Mouse (Mus musculus) CH12.LX (cell line): ENCODE data around the gene Lin7b.

ENCODE experiments used
- CHD2 ChIP-seq: IDR thresholded peaks from 2 replicates; pipeline ENCODE4 v1.6.1; 2011; ENCODE audit warnings: low read length, improper control_type of control experiment
- CTCF ChIP-seq, 2 experiments: IDR thresholded peaks in 1 of 2; conservative IDR thresholded peaks in 1 of 2; 2 replicates each; pipeline ENCODE4 v1.5.1; 2011 to 2012; ENCODE audit warnings: low read depth in 2 of 2, low read length in 2 of 2, improper control_type of control experiment in 1 of 2, inconsistent platforms in 1 of 2, mild to moderate bottlenecking in 1 of 2, moderate library complexity in 1 of 2
- HCFC1 ChIP-seq: IDR thresholded peaks from 2 replicates; pipeline ENCODE4 v1.6.1; 2012; ENCODE audit warnings: low read depth, mild to moderate bottlenecking, inconsistent platforms, low read length, improper control_type of control experiment
- KAT2A ChIP-seq: IDR thresholded peaks from 2 replicates; pipeline ENCODE4 v1.6.1; 2012; ENCODE audit warnings: low read length, improper control_type of control experiment, inconsistent platforms; ENCODE audit not compliant: insufficient replicate concordance
- MXI1 ChIP-seq: IDR thresholded peaks from 2 replicates; pipeline ENCODE4 v1.6.1; 2011; ENCODE audit warnings: mild to moderate bottlenecking, low read depth, low read length, improper control_type of control experiment
- POLR2A ChIP-seq: IDR thresholded peaks from 2 replicates; pipeline ENCODE4 v1.6.1; 2011; ENCODE audit warnings: low read depth, mild to moderate bottlenecking, improper control_type of control experiment, low read length
- POLR2AphosphoS2 ChIP-seq: IDR thresholded peaks from 2 replicates; pipeline ENCODE4 v1.6.1; 2011; ENCODE audit warnings: low read depth, low read length, improper control_type of control experiment
- RCOR1 ChIP-seq: conservative IDR thresholded peaks from 2 replicates; pipeline ENCODE4 v1.6.1; 2012; ENCODE audit warnings: low read depth, mild to moderate bottlenecking, inconsistent platforms, low read length, improper control_type of control experiment
- TCF12 ChIP-seq: IDR thresholded peaks from 2 replicates; pipeline ENCODE4 v1.6.1; 2014; ENCODE audit warnings: low read depth, mild to moderate bottlenecking, inconsistent platforms, low read length, improper control_type of control experiment

- TF ChIP-seq POLR2AphosphoS2, result no peak
- TF ChIP-seq CHD2, result no peak
- no peak for TF ChIP-seq CTCF (conservative IDR thresholded peaks at IDR 0.05 in 1 of 2, IDR thresholded peaks at IDR 0.05 in 1 of 2; ENCODE audit: low read depth in 2 of 2, low read length in 2 of 2)
- peak; percentile 86 for TF ChIP-seq POLR2A
- TF ChIP-seq TCF12, result 0 out of 2 replicates have a peak, but pooled peaks have one; percentile 34
- TF ChIP-seq MXI1, result peak; percentile 17; the same call in 1 of the 2 replicates
- no peak for TF ChIP-seq KAT2A
- TF ChIP-seq HCFC1, result no peak
- no peak for TF ChIP-seq RCOR1
Observed at GRCm38 (mm10) chr7:45361243-45361804, 9.1 kb downstream of the Lin7b start.
